Mouse (Mus musculus) Patski (cell line): ENCODE data around the gene Cacnb2. TPM values are rescaled to one million over a fixed set of nuclear protein-coding genes. Genes with fewer than 3 reads are reported as not detected.

Experiments
- ATAC-seq: fragments of 100-300 bp; one replicate; pipeline ENCODE4 v1.8.0; 2021
- CTCF ChIA-PET: fragments of 350-600 bp; sonication (Branson Sonifier 250); formaldehyde crosslinking; loops from one replicate; lab custom pipeline; 2022; ENCODE audit warnings: inconsistent platforms; lab: Charles Lee
- POLR2A ChIA-PET: fragments of 350-600 bp; sonication (Branson Sonifier 250); formaldehyde crosslinking; loops from one replicate; lab custom pipeline; 2022; ENCODE audit warnings: antibody characterized with exemption, inconsistent platforms; lab: Charles Lee
- DNase-seq: peaks from one replicate; pipeline ENCODE4 v3.0.0-alpha.2; 2011; ENCODE audit warnings: low read depth, low spot score
- H3K27me3 ChIP-seq: fragments of 371-371 bp; one replicate; pipeline ENCODE4 v1.5.1; 2021
- CTCF ChIP-seq: fragments of 100-300 bp; IDR thresholded peaks from one replicate; pipeline ENCODE4 v1.5.1; 2021
- in situ Hi-C: fragments of 300-500 bp; cut with MboI; formaldehyde crosslinking; loops from 3 replicates; pipeline ENCODE4 v1.11.1; 2018; ENCODE audit warnings: low pct_unique_long_range_greater_than_20kb, mixed read lengths
- polyA plus RNA-seq: library from polyadenylated mRNA; unstranded; gene quantifications from one replicate; pipeline ENCODE4 v1.2.3, GENCODE M21; 2021

The Cacnb2 gene
- polyA plus RNA-seq, 1 experiment from 2014 or later = 0.91 TPM

- no peaks in the 10 kb centered on the region for H3K27me3 ChIP-seq
- CTCF ChIA-PET = interaction anchor here (1.3 kb wide), 1 partner anchor 14 kb away, joined by 4 read pairs; no protein-coding TSS in a partner anchor
- no peak for TF ChIP-seq CTCF
- ATAC-seq (no peak), DNase-seq (no peak)
- in situ Hi-C loops = no loop called here
- POLR2A ChIA-PET = interaction anchor here (0.6 kb wide), 1 partner anchor 1239 kb away, joined by 3 read pairs; no protein-coding TSS in a partner anchor
Measured at GRCm38 (mm10) chr2:15026817-15027216, 423.9 kb downstream of the Cacnb2 start.

- POLR2A ChIA-PET = no interaction called here
- no peak for ATAC-seq
- DNase-seq = no peak
- H3K27me3 ChIP-seq = no peaks in the 10 kb centered on the region
- in situ Hi-C loops = no loop called here
- no peak for TF ChIP-seq CTCF
- CTCF ChIA-PET = interaction anchor here (1.2 to 1.3 kb wide), 2 partner anchors 8 to 13 kb away, joined by 3 to 4 read pairs; no protein-coding TSS in a partner anchor
Measured at GRCm38 (mm10) chr2:15027816-15028215, 424.9 kb downstream of the Cacnb2 start.

Other genes starting within 250 kb of the Cacnb2 start
- 0.05 TPM for gene Slc39a12, start 214.8 kb upstream of the Cacnb2 start, polyA plus RNA-seq